Mouse (Mus musculus) megakaryocyte, adult 5-6 weeks (primary cell): Measurements from ENCODE around the gene Txn1. TPM values are rescaled to one million over a fixed set of nuclear protein-coding genes. Genes with fewer than 3 reads are reported as not detected.

Source experiments
- ATAC-seq: 2 replicates; pipeline ENCODE4 v1.8.0; 2016; ENCODE audit warnings: mild to moderate bottlenecking, inconsistent platforms; ENCODE audit not compliant: poor library complexity, severe bottlenecking
- total RNA-seq, 2 experiments: library from RNA; stranded (forward) in 1 of 2; stranded (reverse) in 1 of 2; fragments of 153-499, 151-499 nt in 1 of 2; fragments of 221-1000, 200-1000 nt in 1 of 2; gene quantifications; 2 replicates each; pipeline versions ENCODE4 v1.2.3 to v1.2.4; 2015 to 2017

Txn1 gene
- 434 and 449 TPM in 2 replicates for total RNA-seq (2015)
- total RNA-seq (2017) = 184 and 195 TPM in 2 replicates

GRCm38 (mm10) chr4:57956029-57956960, at the start of gene Txn1:
TSS of gene Txn1 (minus strand) at chr4:57956411.
- peak; percentile 70 for ATAC-seq

- no peak for ATAC-seq
These were observed 47.3 kb upstream of the Txn1 start for GRCm38 (mm10) chr4:58003501-58003900.

GRCm38 (mm10) chr4:57991425-57991824, 35.2 kb upstream of the Txn1 start:
- peak; percentile 51 for ATAC-seq

- ATAC-seq = no peak
These were observed 18.3 kb upstream of the Txn1 start for GRCm38 (mm10) chr4:57974400-57975117.

GRCm38 (mm10) chr4:57973592-57974268, 17.5 kb upstream of the Txn1 start:
- ATAC-seq = no peak

- no peak for ATAC-seq
These were observed 14.1 kb upstream of the Txn1 start for GRCm38 (mm10) chr4:57970285-57970684.

GRCm38 (mm10) chr4:57967195-57967594, 11.0 kb upstream of the Txn1 start:
- ATAC-seq = no peak

- no peak for ATAC-seq
These were observed 9.3 kb upstream of the Txn1 start for GRCm38 (mm10) chr4:57965516-57965915.

- no peak for ATAC-seq
These were observed 7.9 kb upstream of the Txn1 start for GRCm38 (mm10) chr4:57964143-57964542.

- no peak for ATAC-seq
These were observed 2.8 kb upstream of the Txn1 start for GRCm38 (mm10) chr4:57959056-57959455.

GRCm38 (mm10) chr4:57958098-57958497, 1.9 kb upstream of the Txn1 start:
- peak; percentile 15 for ATAC-seq

GRCm38 (mm10) chr4:57957200-57958085, 1.2 kb upstream of the Txn1 start:
- no peak for ATAC-seq

GRCm38 (mm10) chr4:57955544-57955958, 660 bp downstream of the Txn1 start:
- peak; percentile 26; the same call in 1 of the 2 replicates for ATAC-seq

- no peak for ATAC-seq
These were observed 1.2 kb downstream of the Txn1 start for GRCm38 (mm10) chr4:57954991-57955390.

- no peak for ATAC-seq
These were observed 1.6 kb downstream of the Txn1 start for GRCm38 (mm10) chr4:57954580-57954979.

GRCm38 (mm10) chr4:57953796-57954195, 2.4 kb downstream of the Txn1 start:
- no peak for ATAC-seq

GRCm38 (mm10) chr4:57952891-57953290, 3.3 kb downstream of the Txn1 start:
- no peak for ATAC-seq

- no peak for ATAC-seq
These were observed 3.8 kb downstream of the Txn1 start for GRCm38 (mm10) chr4:57952416-57952815.

GRCm38 (mm10) chr4:57949866-57950265, 6.3 kb downstream of the Txn1 start:
- no peak for ATAC-seq

- no peak for ATAC-seq
These were observed 8.7 kb downstream of the Txn1 start for GRCm38 (mm10) chr4:57947476-57947875.
